In genomic region chr13:57712910-57713309, GRCm38 (mm10) we compare ENCODE assay signal across 33 mouse cellular contexts.
"Had no signal": no experiment of that assay in that cellular context is flagged by ENCODE, and none has a peak within 500 bp of the region (broad histone marks: within the 10 kb centered on the region; RNA-seq: fewer than 3 reads in every experiment).

No protein-coding gene starts in this region.

- DNase-seq: heart, postnatal 14 days; heart, postnatal 36 days; heart, postnatal 4 days; kidney, adult 11 months; kidney, adult 18-20 months; kidney, adult 2 months; kidney, adult 8-10 months; kidney, adult 9 months; kidney, postnatal 10 days; kidney, postnatal 14 days; kidney, postnatal 25 days; kidney, postnatal 36 days; kidney, postnatal 4 days; layer of hippocampus, adult 9-11 months; layer of hippocampus, postnatal 36 days had no signal

- H3K9me3 ChIP-seq: heart, embryonic 12.5 days; heart, embryonic 13.5 days; heart, embryonic 15.5 days; hindbrain, embryonic 12.5 days; intestine, embryonic 15.5 days; kidney, embryonic 15.5 days had no signal

- H3K4me3 ChIP-seq: heart, embryonic 12.5 days; heart, embryonic 13.5 days; heart, embryonic 15.5 days; hindbrain, embryonic 10.5 days; hindbrain, embryonic 12.5 days; hindbrain, embryonic 13.5 days; intestine, embryonic 15.5 days; kidney, embryonic 15.5 days; layer of hippocampus, adult 2 months; left cerebral cortex, adult 2 months had no signal

- H3K4me2 ChIP-seq: heart, embryonic 11.5 days; heart, embryonic 12.5 days; heart, embryonic 13.5 days; heart, embryonic 15.5 days; hindbrain, embryonic 12.5 days; hindbrain, embryonic 13.5 days; hindbrain, embryonic 14.5 days; intestine, embryonic 15.5 days; kidney, embryonic 15.5 days had no signal

- H3K27ac ChIP-seq: heart, embryonic 13.5 days; heart, embryonic 15.5 days; hindbrain, embryonic 10.5 days; hindbrain, embryonic 12.5 days; hindbrain, embryonic 13.5 days; hindbrain, embryonic 14.5 days; hindbrain, postnatal 0 days; intestine, embryonic 15.5 days; kidney, embryonic 15.5 days; kidney, postnatal 0 days; layer of hippocampus, adult 2 months; left cerebral cortex, adult 2 months had no signal

- ATAC-seq: hindbrain, embryonic 16.5 days; hindbrain, postnatal 0 days; inflammation-experienced regulatory T-cells, adult 6 months; intestine, embryonic 15.5 days; intestine, embryonic 16.5 days; intestine, postnatal 0 days had no signal

- H3K36me3 ChIP-seq: heart, embryonic 12.5 days; heart, embryonic 13.5 days; heart, embryonic 15.5 days; hindbrain, embryonic 10.5 days; hindbrain, embryonic 12.5 days; hindbrain, embryonic 13.5 days; intestine, embryonic 15.5 days; kidney, embryonic 15.5 days had no signal

- H3K27me3 ChIP-seq: heart, embryonic 13.5 days; heart, embryonic 15.5 days; hindbrain, embryonic 12.5 days; hindbrain, embryonic 13.5 days; intestine, embryonic 15.5 days; kidney, embryonic 15.5 days had no signal

- H3K9ac ChIP-seq: heart, embryonic 12.5 days; heart, embryonic 13.5 days; heart, embryonic 15.5 days; hindbrain, embryonic 12.5 days; hindbrain, embryonic 13.5 days; hindbrain, embryonic 14.5 days; intestine, embryonic 15.5 days; kidney, embryonic 15.5 days had no signal

- H3K4me1 ChIP-seq: heart, embryonic 12.5 days; heart, embryonic 13.5 days; heart, embryonic 15.5 days; intestine, embryonic 15.5 days; kidney, embryonic 15.5 days had no signal
